Comparison of ENCODE assay signal across 8 mouse cellular contexts in the genomic region with DNA sequence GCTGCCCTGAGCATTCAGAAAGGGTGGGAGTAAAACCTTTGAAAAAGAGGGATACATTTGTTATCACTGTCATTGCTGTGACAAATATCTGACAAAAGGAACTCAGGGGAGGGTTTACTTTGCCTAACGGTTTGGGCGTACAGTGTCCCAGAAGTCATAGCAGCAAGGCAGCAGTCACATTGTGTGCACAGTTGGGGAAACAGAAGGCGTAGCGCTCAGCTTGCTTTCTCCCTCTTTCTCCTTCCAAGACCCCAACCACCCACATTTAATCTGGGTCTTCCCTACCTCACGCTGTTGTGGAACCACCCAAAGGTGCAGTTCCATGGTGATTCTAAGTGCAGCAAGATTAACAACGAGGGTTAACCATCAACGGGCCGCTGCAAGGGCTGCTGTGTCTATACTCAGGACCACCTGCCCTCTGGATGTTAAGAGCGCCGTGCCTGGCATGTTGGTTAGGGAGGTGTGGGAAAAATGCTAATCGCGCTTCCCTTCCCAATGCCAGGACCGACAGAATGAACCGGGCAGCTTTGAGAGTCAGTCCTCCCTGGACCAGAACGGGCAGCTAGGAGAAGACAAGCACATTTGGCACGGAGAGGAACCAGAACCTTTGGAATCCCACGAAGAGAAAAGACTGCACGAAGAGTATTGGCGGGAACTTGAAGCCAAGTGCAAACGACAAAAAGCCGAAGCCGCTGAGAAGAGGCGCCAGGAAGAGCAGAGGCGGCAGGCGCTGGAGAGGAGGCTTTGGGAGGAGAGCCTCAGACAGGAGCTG. TPM values are rescaled to one million over a fixed set of nuclear protein-coding genes. Genes with fewer than 3 reads are reported as not detected.
DNase-seq lines count a peak whose midpoint lies in the region; ATAC-seq lines count a peak whose summit lies in the region.

No protein-coding gene starts in this region.

- peak overlapping the region; percentile 67 for H3K4me3 ChIP-seq in heart, embryonic 12.5 days
- no peak overlapping the region for H3K4me3 ChIP-seq in hindbrain, embryonic 13.5 days
- H3K4me3 ChIP-seq in midbrain, embryonic 11.5 days (ENCODE audit: low read depth, low read length), result no peak overlapping the region

- no peak for DNase-seq in heart, adult 18-20 months
- DNase-seq in R1 (ENCODE audit: low read depth, low spot score), result peak; percentile 45
- peak; percentile 94 for DNase-seq in midbrain, embryonic 11.5 days (ENCODE audit: low spot score, missing footprints)
- no peak for DNase-seq in cerebellum, adult 9-11 months
- no peak for DNase-seq in kidney, adult 18-20 months
- no peak for DNase-seq in kidney, adult 11 months

- no peak for ATAC-seq in heart, embryonic 12.5 days (ENCODE audit: insufficient number of reproducible peaks, low FRiP score)
- ATAC-seq in hindbrain, embryonic 13.5 days (ENCODE audit: low FRiP score), result no peak
- ATAC-seq in midbrain, embryonic 11.5 days (ENCODE audit: low FRiP score), result no peak

- no peaks in the 10 kb centered on the region for H3K36me3 ChIP-seq in heart, embryonic 12.5 days
- peaks cover 63% of the 10 kb centered on the region for H3K36me3 ChIP-seq in hindbrain, embryonic 13.5 days
- peaks cover 11% of the 10 kb centered on the region; the same call in 1 of the 2 replicates for H3K36me3 ChIP-seq in midbrain, embryonic 11.5 days (ENCODE audit: control insufficient read depth, insufficient read depth, low read length)

- peaks cover 17% of the 10 kb centered on the region; the same call in 1 of the 2 replicates for H3K27me3 ChIP-seq in heart, embryonic 12.5 days (replicated peaks)
- peaks cover 26% of the 10 kb centered on the region for H3K27me3 ChIP-seq in hindbrain, embryonic 13.5 days
- peaks cover 34% of the 10 kb centered on the region for H3K27me3 ChIP-seq in midbrain, embryonic 11.5 days (ENCODE audit: control insufficient read depth, insufficient read depth, low read length)

- peak overlapping the region; percentile 99 for H3K4me2 ChIP-seq in heart, embryonic 12.5 days
- peak overlapping the region; percentile 41 for H3K4me2 ChIP-seq in hindbrain, embryonic 13.5 days
- H3K4me2 ChIP-seq in midbrain, embryonic 11.5 days, result peak overlapping the region; percentile 38; the same call in 1 of the 2 replicates

- 11% methylated on average over 25 of the region's 25 CpGs for WGBS in heart, embryonic 12.5 days
- WGBS in hindbrain, embryonic 13.5 days, result 27% methylated on average over 25 of the region's 25 CpGs
- WGBS in midbrain, embryonic 11.5 days, result 17% methylated on average over 25 of the region's 25 CpGs

- H3K9ac ChIP-seq in heart, embryonic 12.5 days, result peak overlapping the region; percentile 86
- no peak overlapping the region for H3K9ac ChIP-seq in hindbrain, embryonic 13.5 days
- no peak overlapping the region; the same call in 1 of the 2 replicates for H3K9ac ChIP-seq in midbrain, embryonic 11.5 days (ENCODE audit: low read length)

- no peak overlapping the region for H3K27ac ChIP-seq in heart, embryonic 12.5 days (ENCODE audit: poor library complexity, severe bottlenecking)
- no peak overlapping the region for H3K27ac ChIP-seq in hindbrain, embryonic 13.5 days
- H3K27ac ChIP-seq in midbrain, embryonic 11.5 days (ENCODE audit: low read depth, low read length), result no peak overlapping the region

- peaks cover 52% of the 10 kb centered on the region for H3K4me1 ChIP-seq in heart, embryonic 12.5 days (replicated peaks)
- peaks cover 19% of the 10 kb centered on the region for H3K4me1 ChIP-seq in hindbrain, embryonic 13.5 days (replicated peaks)
- H3K4me1 ChIP-seq in midbrain, embryonic 11.5 days (ENCODE audit: control insufficient read depth, insufficient read depth, low read length), result peaks cover 15% of the 10 kb centered on the region

- no peaks in the 10 kb centered on the region for H3K9me3 ChIP-seq in heart, embryonic 12.5 days (replicated peaks)
- H3K9me3 ChIP-seq in hindbrain, embryonic 13.5 days, result no peaks in the 10 kb centered on the region
- no peaks in the 10 kb centered on the region for H3K9me3 ChIP-seq in midbrain, embryonic 11.5 days (ENCODE audit: control insufficient read depth, low read length)

RNA-seq across cellular contexts. Expression of gene Aasdh, which starts 49.3 kb away (rescaled TPM):
- polyA plus RNA-seq in heart, embryonic 12.5 days (2016; fragmentation: Nextera tagmentation; extraction: Ambion mirVana), result 16.4 and 17.8 TPM in 2 replicates
- 10 to 100 TPM; 16.8 to 16.9 TPM for total RNA-seq in heart, adult 18-20 months (2021)
- 19.6 and 21.3 TPM in 2 replicates for polyA plus RNA-seq in hindbrain, embryonic 13.5 days (2015; fragmentation: Nextera tagmentation; extraction: Ambion mirVana)
- polyA plus RNA-seq in midbrain, embryonic 11.5 days (2014; fragmentation: Nextera tagmentation; extraction: Ambion mirVana), result 15.6 and 17.3 TPM in 2 replicates

Comparison
In these comparisons a context has a peak if more than half of its experiments do, and no peak if none do; other contexts are left out.
1. H3K4me2 ChIP-seq: peak in every context shown above with its lines; median percentile 99 in heart, embryonic 12.5 days; 41 in hindbrain, embryonic 13.5 days; 38 in midbrain, embryonic 11.5 days.
2. DNase-seq: peak in R1 (single experiment) and midbrain, embryonic 11.5 days (single experiment); none in heart, adult 18-20 months (0 of 2), cerebellum, adult 9-11 months (single experiment), kidney, adult 18-20 months (single experiment) and kidney, adult 11 months (single experiment).